Mouse (Mus musculus) G1E (cell line): ENCODE data around the gene D5Ertd579e.

Source experiments
- CTCF ChIP-seq: IDR thresholded peaks from 2 replicates; pipeline ENCODE4 v1.5.1; 2012; ENCODE audit warnings: low read depth, low read length, inconsistent platforms, mixed read lengths
- GATA1 ChIP-seq: IDR thresholded peaks from 2 replicates; pipeline ENCODE4 v1.6.1; 2012; ENCODE audit warnings: borderline replicate concordance, low read length, inconsistent platforms, mixed read lengths
- TAL1 ChIP-seq: conservative IDR thresholded peaks from 2 replicates; pipeline ENCODE4 v1.6.1; 2012; ENCODE audit warnings: low read depth, low read length, inconsistent platforms, mixed read lengths

DNA sequence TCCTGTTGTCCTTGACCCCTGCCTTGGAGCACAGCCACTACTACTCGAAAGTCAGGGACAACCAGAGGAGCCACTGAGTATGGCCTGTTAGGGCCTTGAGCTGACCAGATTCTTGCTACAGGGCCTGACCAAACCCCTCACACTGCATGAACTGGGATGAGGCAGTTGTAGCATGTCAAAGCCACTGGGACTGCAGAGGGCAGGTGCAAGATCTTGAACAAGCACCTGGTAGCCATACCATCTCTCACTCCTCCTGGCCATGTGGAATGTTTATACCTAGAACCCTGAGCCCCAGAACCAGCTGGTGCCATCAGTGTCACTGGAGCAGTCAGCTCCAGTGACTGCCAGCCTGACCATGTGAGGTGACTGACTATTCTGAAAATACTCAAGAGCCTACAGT, 96.9 kb downstream of the D5Ertd579e start:
- TF ChIP-seq CTCF (no peak), GATA1 (no peak), TAL1 (no peak)
